Mouse (Mus musculus) large intestine, adult 2 months (tissue): Measurements from ENCODE around the gene Snx3. TPM values are rescaled to one million over a fixed set of nuclear protein-coding genes. Genes with fewer than 3 reads are reported as not detected.

Source experiments
- DNase-seq: peaks from one replicate; pipeline ENCODE4 v3.0.0-alpha.2; 2012; ENCODE audit warnings: low read depth, low spot score
- WGBS: fragments of 180-500 bp; shearing (Covaris S2); methylation state at CpG from one replicate; pipeline ENCODE4 v1.1.7; 2018; 5-methylcytosine and 5-hydroxymethylcytosine counted together
- polyA plus RNA-seq: library from polyadenylated mRNA; depleted of rRNA; stranded (reverse); fragments of >200 nt; gene quantifications from 2 replicates; pipeline ENCODE4 v1.2.3, GENCODE M21; 2012

Snx3 gene
- polyA plus RNA-seq, 1 experiment = 264 TPM

GRCm38 (mm10) chr10:42572971-42573370 lies 71.1 kb downstream of the Snx3 start:
- 4% methylated on average over 15 of the region's 15 CpGs for WGBS
- no peak for DNase-seq

- WGBS = 3% methylated on average over 10 of the region's 10 CpGs
- DNase-seq = no peak
These were observed 72.8 kb downstream of the Snx3 start for GRCm38 (mm10) chr10:42574639-42575038.

GRCm38 (mm10) chr10:42577525-42578280 lies 75.9 kb downstream of the Snx3 start:
- 6% methylated on average over 15 of the region's 15 CpGs for WGBS
- no peak for DNase-seq

GRCm38 (mm10) chr10:42578281-42578675 lies 76.4 kb downstream of the Snx3 start:
- 5% methylated on average over 15 of the region's 15 CpGs for WGBS
- no peak for DNase-seq

- no peak for DNase-seq
- 7% methylated on average over 22 of the region's 22 CpGs for WGBS
These were observed 77.1 kb downstream of the Snx3 start for GRCm38 (mm10) chr10:42578698-42579474.

GRCm38 (mm10) chr10:42579475-42580130 lies 77.8 kb downstream of the Snx3 start:
- DNase-seq = no peak
- 2% methylated on average over 41 of the region's 41 CpGs for WGBS

DNA sequence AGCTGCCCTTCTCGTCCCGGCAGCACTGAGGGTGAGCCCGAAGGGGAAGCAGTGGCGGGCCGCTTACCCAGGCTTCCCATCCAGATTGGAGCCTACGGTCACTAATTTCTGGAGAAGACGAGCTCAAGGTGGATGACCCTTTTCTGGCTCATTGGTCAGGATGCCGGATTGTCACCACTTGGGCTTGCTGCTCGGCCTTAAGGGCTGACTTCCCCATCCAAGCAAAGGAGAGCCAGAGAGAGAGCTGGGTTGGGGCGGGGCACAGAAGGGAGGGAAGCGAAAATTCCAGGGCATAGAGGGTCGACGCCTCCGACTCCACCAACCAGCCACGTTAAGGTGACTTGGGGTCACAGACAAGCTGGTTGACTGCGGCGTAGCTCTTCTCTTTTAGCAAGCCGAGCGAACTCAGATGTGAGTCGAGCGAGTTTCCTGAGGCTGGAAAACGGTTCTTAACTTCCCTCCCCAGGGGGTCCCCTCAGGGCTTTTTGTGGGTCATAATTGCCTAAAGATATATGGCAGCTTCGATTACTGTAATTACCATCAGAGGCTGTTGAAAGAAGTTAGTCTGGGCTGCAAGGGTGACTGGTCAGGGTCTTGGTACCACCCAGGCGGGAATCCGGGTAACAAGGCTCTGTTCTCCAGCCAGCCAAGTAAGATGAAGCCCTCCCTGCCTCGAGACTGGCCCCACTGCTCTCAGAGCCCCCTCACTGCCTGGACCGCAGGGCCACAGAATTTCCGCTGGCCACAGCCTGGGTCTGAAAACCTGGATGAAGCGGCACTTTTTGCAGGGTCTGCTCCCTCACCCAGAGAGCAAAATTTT lies 78.5 kb downstream of the Snx3 start:
- no peak for DNase-seq
- WGBS = 5% methylated on average over 29 of the region's 29 CpGs

DNA sequence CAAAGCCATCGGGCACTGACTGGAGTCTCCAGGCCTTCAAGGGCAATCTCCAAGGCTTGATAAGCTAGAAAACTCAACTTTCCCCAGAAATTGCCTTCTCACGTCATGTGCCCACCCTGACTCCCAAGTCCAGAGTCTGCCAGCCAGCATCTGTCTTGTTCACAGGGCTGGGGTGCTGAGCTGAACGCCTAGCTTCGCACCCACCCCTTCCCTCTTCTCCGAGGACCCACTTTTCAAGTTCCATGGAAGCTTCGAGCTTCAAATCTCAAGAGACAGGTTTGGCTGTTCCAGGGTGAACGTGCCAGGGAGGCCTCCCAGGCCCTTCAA lies 79.1 kb downstream of the Snx3 start:
- DNase-seq = no peak
- 13% methylated on average over 7 of the region's 7 CpGs for WGBS

DNA sequence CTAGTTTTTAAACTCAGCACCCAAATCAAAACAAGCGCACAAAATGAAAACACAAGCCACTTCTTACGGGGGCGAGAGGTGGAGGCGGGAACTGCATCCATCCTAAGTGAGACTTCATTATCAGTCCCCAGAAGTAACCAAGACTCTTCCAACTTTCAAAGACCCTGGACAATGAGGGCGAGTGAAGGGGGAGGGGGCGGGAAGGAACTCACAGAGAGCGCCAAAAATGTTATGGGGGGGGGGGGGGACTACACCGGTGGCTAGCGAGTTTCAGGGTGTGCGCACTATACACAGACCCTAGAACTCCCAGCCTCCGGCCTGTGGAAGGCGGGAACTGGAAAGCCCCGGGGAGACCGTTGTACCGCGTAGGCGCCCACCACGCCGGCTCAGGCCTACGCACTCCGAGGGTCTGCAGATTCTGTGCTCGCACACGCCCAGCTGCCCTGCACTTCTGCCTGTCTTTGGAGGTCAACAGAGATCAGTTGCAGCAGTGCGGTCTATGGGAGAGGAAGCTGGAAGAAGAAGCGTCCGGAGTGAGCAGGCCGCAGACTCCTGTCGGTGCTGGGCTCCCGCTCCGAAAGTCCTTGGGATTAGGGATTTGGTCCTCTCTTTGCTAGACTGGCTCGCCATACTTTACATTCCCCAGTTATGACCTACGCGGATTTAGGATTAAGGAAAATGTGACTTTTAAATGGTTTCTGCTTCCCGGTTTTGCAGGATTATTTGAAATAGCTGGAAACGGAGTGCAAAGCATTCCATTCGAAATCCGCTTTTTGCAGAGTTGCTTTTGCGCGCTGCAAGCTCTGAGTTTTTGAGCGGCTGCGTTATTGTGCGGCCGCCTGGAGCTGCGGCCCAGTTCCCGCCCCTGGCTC lies 80.1 kb downstream of the Snx3 start:
- 6% methylated on average over 45 of the region's 45 CpGs for WGBS

GRCm38 (mm10) chr10:42582566-42583110 lies 80.8 kb downstream of the Snx3 start:
- WGBS = 2% methylated on average over 44 of the region's 44 CpGs
- DNase-seq = no peak

More for the DNA sequence above, 80.1 kb downstream of the Snx3 start:
- DNase-seq = no peak

GRCm38 (mm10) chr10:42583157-42583872 lies 81.5 kb downstream of the Snx3 start, which contains the start of the genes Nr2e1 and Ostm1:
TSS of gene Nr2e1 (minus strand) at chr10:42583632.
TSS of gene Ostm1 (plus strand) at chr10:42583822.
- WGBS = 3% methylated on average over 43 of the region's 43 CpGs
- DNase-seq = no peak

DNA sequence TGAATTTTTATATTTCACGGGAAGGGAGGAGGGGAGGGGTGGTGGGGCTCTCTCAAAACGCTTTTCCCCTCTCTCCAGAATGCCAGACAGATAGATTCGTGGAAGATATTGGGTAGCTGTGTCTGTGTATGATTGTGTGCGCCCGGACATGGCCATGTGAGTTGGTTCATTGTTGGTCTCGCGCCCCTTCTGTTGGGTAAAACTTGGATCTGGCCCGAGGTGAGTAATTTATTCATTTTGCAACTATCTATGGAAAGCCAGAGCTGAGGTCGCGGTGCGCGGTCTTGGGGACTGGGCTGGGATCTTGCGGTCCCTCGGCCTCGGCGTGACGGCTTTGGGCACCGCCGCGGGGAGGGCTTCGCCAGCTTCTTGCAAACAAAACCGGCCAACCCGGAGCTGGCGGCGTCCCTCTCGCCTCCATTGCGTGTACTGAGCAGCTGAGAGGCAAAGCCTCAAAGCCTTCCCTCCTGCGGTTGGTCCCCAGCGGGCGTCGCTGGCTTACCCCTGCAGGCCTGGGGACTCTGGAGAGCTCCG lies 82.1 kb downstream of the Snx3 start:
- WGBS = 4% methylated on average over 32 of the region's 32 CpGs
- DNase-seq = no peak

- DNase-seq = no peak
- WGBS = 5% methylated on average over 37 of the region's 37 CpGs
These were observed 82.7 kb downstream of the Snx3 start for GRCm38 (mm10) chr10:42584436-42584983.
